Mouse (Mus musculus): ENCODE data around the gene Peli1.
"Not testable (repeated sequence)": the region's sequence is repeated elsewhere in the genome, so short reads cannot be mapped to it uniquely, and the experiment has no call there.

Peli1 gene

GRCm38 (mm10) chr11:21139453-21139852, 48.4 kb downstream of the Peli1 start:
- in situ Hi-C loops (cut with MboI; ENCODE audit: unreplicated experiment in 2 of 2): no loop called here

GRCm38 (mm10) chr11:21141242-21141641, 50.2 kb downstream of the Peli1 start:
- in situ Hi-C loops (cut with MboI; ENCODE audit: unreplicated experiment in 2 of 2): no loop called here

- in situ Hi-C loops (cut with MboI; ENCODE audit: unreplicated experiment in 2 of 2): no loop called here
Measured at GRCm38 (mm10) chr11:21141755-21142154, 50.7 kb downstream of the Peli1 start.

- in situ Hi-C loops (cut with MboI; ENCODE audit: unreplicated experiment in 2 of 2): no loop called here
Measured at GRCm38 (mm10) chr11:21149476-21149875, 58.4 kb downstream of the Peli1 start.

GRCm38 (mm10) chr11:21150316-21150715, 59.2 kb downstream of the Peli1 start:
- in situ Hi-C loops (cut with MboI; ENCODE audit: unreplicated experiment in 2 of 2): loop anchor here in 1 of 2 experiments (10.0 kb wide), 1 partner anchor 46 kb away; no protein-coding TSS in a partner anchor

GRCm38 (mm10) chr11:21151672-21152071, 60.6 kb downstream of the Peli1 start:
- in situ Hi-C loops (cut with MboI; ENCODE audit: unreplicated experiment in 2 of 2): loop anchor here in 1 of 2 experiments (10.0 kb wide), 1 partner anchor 47 kb away; no protein-coding TSS in a partner anchor

GRCm38 (mm10) chr11:21153111-21153510, 62.0 kb downstream of the Peli1 start:
- in situ Hi-C loops (cut with MboI; ENCODE audit: unreplicated experiment in 2 of 2): loop anchor here in 1 of 2 experiments (10.0 kb wide), 1 partner anchor 48 kb away; no protein-coding TSS in a partner anchor

GRCm38 (mm10) chr11:21157595-21157994, 66.5 kb downstream of the Peli1 start:
- in situ Hi-C loops (cut with MboI; ENCODE audit: unreplicated experiment in 2 of 2): loop anchor here in 1 of 2 experiments (10.0 kb wide), 1 partner anchor 53 kb away; no protein-coding TSS in a partner anchor

- in situ Hi-C loops (cut with MboI; ENCODE audit: unreplicated experiment in 2 of 2): no loop called here
Measured at GRCm38 (mm10) chr11:21162093-21162492, 71.0 kb downstream of the Peli1 start.

- in situ Hi-C loops (cut with MboI; ENCODE audit: unreplicated experiment in 2 of 2): no loop called here
Measured at GRCm38 (mm10) chr11:21163143-21163542, 72.1 kb downstream of the Peli1 start.

- in situ Hi-C loops (cut with MboI; ENCODE audit: unreplicated experiment in 2 of 2): no loop called here
Measured at GRCm38 (mm10) chr11:21163673-21164072, 72.6 kb downstream of the Peli1 start.

- in situ Hi-C loops (cut with MboI; ENCODE audit: unreplicated experiment in 2 of 2): no loop called here
Measured at GRCm38 (mm10) chr11:21164312-21164993, 73.4 kb downstream of the Peli1 start.

GRCm38 (mm10) chr11:21164994-21165560, 74.0 kb downstream of the Peli1 start:
- in situ Hi-C loops (cut with MboI; ENCODE audit: unreplicated experiment in 2 of 2): no loop called here

- in situ Hi-C loops (cut with MboI; ENCODE audit: unreplicated experiment in 2 of 2): no loop called here
Measured at GRCm38 (mm10) chr11:21166495-21167096, 75.5 kb downstream of the Peli1 start.

- in situ Hi-C loops (cut with MboI; ENCODE audit: unreplicated experiment in 2 of 2): no loop called here
Measured at GRCm38 (mm10) chr11:21168828-21169607, 77.9 kb downstream of the Peli1 start.

- in situ Hi-C loops (cut with MboI; ENCODE audit: unreplicated experiment in 2 of 2): not testable (repeated sequence)
Measured at GRCm38 (mm10) chr11:21169608-21169860, 78.4 kb downstream of the Peli1 start.

GRCm38 (mm10) chr11:21172281-21172680, 81.2 kb downstream of the Peli1 start:
- in situ Hi-C loops (cut with MboI; ENCODE audit: unreplicated experiment in 2 of 2): loop anchor here (5.0 to 10.0 kb wide), 4 partner anchors 80 to 927 kb away; partner anchors contain the start of genes Cep68 (in 1 of the 2) and Peli1 (in 1 of the 2)

GRCm38 (mm10) chr11:21173926-21174325, 82.8 kb downstream of the Peli1 start:
- in situ Hi-C loops (cut with MboI; ENCODE audit: unreplicated experiment in 2 of 2): loop anchor here (5.0 to 10.0 kb wide), 4 partner anchors 82 to 929 kb away; partner anchors contain the start of genes Cep68 (in 1 of the 2) and Peli1 (in 1 of the 2)

- in situ Hi-C loops (cut with MboI; ENCODE audit: unreplicated experiment in 2 of 2): loop anchor here (5.0 to 10.0 kb wide), 4 partner anchors 82 to 930 kb away; partner anchors contain the start of genes Cep68 (in 1 of the 2) and Peli1 (in 1 of the 2)
Measured at GRCm38 (mm10) chr11:21174396-21174795, 83.3 kb downstream of the Peli1 start.

GRCm38 (mm10) chr11:21175063-21175462, 84.0 kb downstream of the Peli1 start:
- in situ Hi-C loops (cut with MboI; ENCODE audit: unreplicated experiment in 2 of 2): loop anchor here (5.0 to 25.0 kb wide), 11 partner anchors 83 to 938 kb away; partner anchors contain the start of genes Cep68 (in 2 of the 2), Mdh1 (in 1 of the 2), Peli1 (in 1 of the 2) and Wdpcp (in 1 of the 2)
